Mouse (Mus musculus) stomach, embryonic 16.5 days (tissue): Measurements from ENCODE around the gene Lmnb2. TPM values are rescaled to one million over a fixed set of nuclear protein-coding genes. Genes with fewer than 3 reads are reported as not detected.

Source experiments
- ATAC-seq: fragments of 200-750 bp; cut with Nextera tagmentation; 2 replicates; pipeline ENCODE4 v1.8.0; 2017; ENCODE audit warnings: moderate number of reproducible peaks, moderate TSS enrichment; ENCODE audit not compliant: insufficient read depth, low FRiP score
- H3K27ac ChIP-seq: fragments of 300-500 bp; sonication (generic); 2 replicates; pipeline ENCODE4 v1.5.1; 2014; ENCODE audit warnings: low read length
- H3K27me3 ChIP-seq: fragments of 300-500 bp; sonication (generic); 2 replicates; pipeline ENCODE4 v1.6.1; 2014; ENCODE audit warnings: low read length, control low read depth, mixed read lengths; ENCODE audit not compliant: control insufficient read depth, insufficient read depth
- H3K36me3 ChIP-seq: fragments of 300-500 bp; sonication (generic); 2 replicates; pipeline ENCODE4 v1.6.1; 2014; ENCODE audit warnings: low read length; ENCODE audit not compliant: control insufficient read depth, insufficient read depth
- H3K4me1 ChIP-seq: fragments of 300-500 bp; sonication (generic); 2 replicates; pipeline ENCODE4 v1.6.1; 2014; ENCODE audit warnings: low read length, control low read depth, mixed read lengths; ENCODE audit not compliant: control insufficient read depth, insufficient read depth
- H3K4me2 ChIP-seq: fragments of 300-500 bp; sonication (generic); 2 replicates; pipeline ENCODE4 v1.6.1; 2014; ENCODE audit warnings: low read depth, low read length, mixed read lengths
- H3K4me3 ChIP-seq: fragments of 300-500 bp; sonication (generic); replicated peaks from 2 replicates; pipeline ENCODE4 v1.5.1; 2014; ENCODE audit warnings: mild to moderate bottlenecking, low read length
- H3K9ac ChIP-seq: fragments of 300-500 bp; sonication (generic); 2 replicates; pipeline ENCODE4 v1.6.1; 2014; ENCODE audit warnings: low read length
- H3K9me3 ChIP-seq: fragments of 300-500 bp; sonication (generic); replicated peaks from 2 replicates; pipeline ENCODE4 v1.6.1; 2016; ENCODE audit warnings: low read length, control low read depth; ENCODE audit not compliant: control insufficient read depth
- WGBS: fragments of 180-500 bp; shearing (Covaris S2); extraction: QIAGEN DNeasy Blood & Tissue Kit; methylation state at CpG from one replicate; pipeline ENCODE4 v1.1.7; 2014; 5-methylcytosine and 5-hydroxymethylcytosine counted together
- polyA plus RNA-seq: library from polyadenylated mRNA; unstranded; fragments of >200 nt; fragmentation: Nextera tagmentation; extraction: Ambion mirVana; gene quantifications from 2 replicates; pipeline ENCODE4 v1.2.1, GENCODE M21; 2015

The Lmnb2 gene
- polyA plus RNA-seq, 1 experiment from 2014 or later = 43.9 TPM

DNA sequence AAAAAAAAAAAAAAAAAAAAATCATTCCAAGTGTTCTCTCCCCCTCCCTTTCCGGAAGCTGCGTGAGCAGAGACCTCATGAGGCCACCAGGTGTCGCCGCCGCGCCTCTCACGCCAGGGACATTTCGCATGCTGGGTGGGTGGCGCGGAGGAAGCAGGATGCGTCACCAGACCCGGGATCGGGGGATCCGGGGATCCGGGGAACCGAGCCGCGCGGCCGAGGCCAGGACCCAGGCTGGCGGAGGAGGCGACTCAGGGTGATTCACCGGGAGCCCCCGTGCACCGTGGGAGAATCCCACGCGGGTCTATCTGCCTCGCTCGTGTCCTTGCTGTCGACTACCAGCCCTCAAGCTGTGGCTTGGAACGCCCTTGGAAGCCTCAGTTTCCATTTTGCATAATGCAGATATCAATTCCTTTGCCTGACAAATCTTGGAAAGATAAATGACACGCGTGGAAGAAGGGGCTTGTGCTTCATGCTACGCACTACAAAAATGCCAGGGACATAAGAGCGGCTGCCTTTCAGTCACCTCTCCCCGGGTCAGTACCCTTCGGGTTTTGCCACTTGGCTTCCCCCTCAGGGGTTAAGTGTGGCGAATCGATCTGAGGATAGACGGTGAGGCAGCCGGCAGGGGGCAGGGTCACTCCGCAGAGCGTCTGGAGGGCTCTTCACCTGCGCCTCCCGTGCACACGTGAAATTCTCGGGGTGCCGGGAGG is 10.7 kb upstream of the Lmnb2 start:
- H3K9ac ChIP-seq = peak overlapping the region; percentile 83
- peaks cover 32% of the 10 kb centered on the region for H3K4me1 ChIP-seq
- H3K4me2 ChIP-seq = peak overlapping the region; percentile 88
- no peaks in the 10 kb centered on the region for H3K9me3 ChIP-seq
- WGBS = under 1% methylated on average over 48 of the region's 48 CpGs
- ATAC-seq = peak; percentile 48
- H3K27ac ChIP-seq = peak overlapping the region; percentile 91
- H3K4me3 ChIP-seq = peak overlapping the region; percentile 69
- H3K36me3 ChIP-seq = no peaks in the 10 kb centered on the region
- peaks cover 3% of the 10 kb centered on the region; the same call in 1 of the 2 replicates for H3K27me3 ChIP-seq

DNA sequence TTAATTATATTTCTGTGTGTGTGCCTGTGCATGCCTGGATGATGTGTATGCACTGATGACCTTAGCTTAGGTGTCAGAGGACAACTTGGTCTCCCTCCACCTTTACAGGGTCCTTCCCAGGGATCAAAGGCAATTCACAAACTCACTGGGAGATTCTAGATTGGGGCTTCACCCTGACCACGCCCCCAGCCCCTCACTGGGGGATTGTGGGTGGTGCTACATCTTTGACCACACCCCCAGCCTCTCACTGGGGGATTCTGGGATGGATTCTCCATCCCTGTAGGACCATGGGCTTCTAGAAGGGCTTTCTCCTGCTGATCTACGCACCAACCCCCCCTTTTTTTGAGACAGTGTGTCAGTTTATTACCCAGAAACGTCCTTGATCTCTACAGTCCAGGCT is 7.4 kb upstream of the Lmnb2 start:
- no peak for ATAC-seq
- no peaks in the 10 kb centered on the region for H3K27me3 ChIP-seq
- H3K9me3 ChIP-seq = no peaks in the 10 kb centered on the region
- WGBS = 43% methylated on average over 3 of the region's 3 CpGs
- no peak overlapping the region for H3K4me3 ChIP-seq
- H3K27ac ChIP-seq = no peak overlapping the region
- no peak overlapping the region for H3K9ac ChIP-seq
- no peaks in the 10 kb centered on the region for H3K36me3 ChIP-seq
- H3K4me1 ChIP-seq = peaks cover 8% of the 10 kb centered on the region
- no peak overlapping the region for H3K4me2 ChIP-seq

DNA sequence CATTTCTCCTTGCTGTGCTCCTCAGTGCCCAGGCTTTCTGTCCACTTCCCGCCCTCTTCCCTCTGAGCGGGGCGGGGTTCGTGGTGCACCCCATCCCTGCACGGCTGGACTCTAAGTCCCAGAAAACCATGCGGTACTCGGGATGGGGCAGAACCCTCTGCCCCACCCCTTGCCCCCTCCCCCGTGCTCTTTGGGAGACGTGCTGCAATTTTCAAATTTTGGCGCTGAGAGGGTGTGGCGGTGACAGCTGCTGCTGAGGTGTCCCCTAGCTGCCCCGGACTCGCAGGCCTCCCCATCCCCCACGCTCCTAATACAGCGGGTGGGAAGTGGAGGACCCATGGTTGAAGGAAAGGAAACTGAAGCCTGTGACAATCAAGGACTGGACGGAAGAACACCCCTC is 3.9 kb upstream of the Lmnb2 start:
- H3K36me3 ChIP-seq = no peaks in the 10 kb centered on the region
- peak overlapping the region; percentile 14 for H3K27ac ChIP-seq
- peak overlapping the region; percentile 33 for H3K4me3 ChIP-seq
- H3K4me2 ChIP-seq = peak overlapping the region; percentile 55
- no peaks in the 10 kb centered on the region for H3K9me3 ChIP-seq
- H3K9ac ChIP-seq = peak overlapping the region; percentile 64
- peak; percentile 50; the same call in 1 of the 2 replicates for ATAC-seq
- 5% methylated on average over 16 of the region's 16 CpGs for WGBS
- H3K4me1 ChIP-seq = peaks cover 12% of the 10 kb centered on the region
- H3K27me3 ChIP-seq = no peaks in the 10 kb centered on the region

GRCm38 (mm10) chr10:80917336-80917778 is 688 bp downstream of the Lmnb2 start:
- ATAC-seq = peak; percentile 57; the same call in 1 of the 2 replicates
- peak overlapping the region; percentile 97 for H3K4me3 ChIP-seq
- no peaks in the 10 kb centered on the region for H3K36me3 ChIP-seq
- peaks cover 24% of the 10 kb centered on the region for H3K4me1 ChIP-seq
- H3K27ac ChIP-seq = peak overlapping the region; percentile 79
- 2% methylated on average over 15 of the region's 15 CpGs for WGBS
- H3K4me2 ChIP-seq = peak overlapping the region; percentile 95
- H3K9me3 ChIP-seq = no peaks in the 10 kb centered on the region
- H3K9ac ChIP-seq = peak overlapping the region; percentile 93
- H3K27me3 ChIP-seq = no peaks in the 10 kb centered on the region

GRCm38 (mm10) chr10:80915736-80916135 is 2.3 kb downstream of the Lmnb2 start:
- ATAC-seq = no peak
- Histone ChIP-seq H3K27me3 (no peaks in the 10 kb centered on the region), H3K4me3 (no peak overlapping the region), H3K9ac (no peak overlapping the region), H3K4me2 (no peak overlapping the region), H3K4me1 (peaks cover 17% of the 10 kb centered on the region), H3K36me3 (no peaks in the 10 kb centered on the region), H3K9me3 (no peaks in the 10 kb centered on the region), H3K27ac (no peak overlapping the region)
- 83% methylated on average over 4 of the region's 4 CpGs for WGBS

DNA sequence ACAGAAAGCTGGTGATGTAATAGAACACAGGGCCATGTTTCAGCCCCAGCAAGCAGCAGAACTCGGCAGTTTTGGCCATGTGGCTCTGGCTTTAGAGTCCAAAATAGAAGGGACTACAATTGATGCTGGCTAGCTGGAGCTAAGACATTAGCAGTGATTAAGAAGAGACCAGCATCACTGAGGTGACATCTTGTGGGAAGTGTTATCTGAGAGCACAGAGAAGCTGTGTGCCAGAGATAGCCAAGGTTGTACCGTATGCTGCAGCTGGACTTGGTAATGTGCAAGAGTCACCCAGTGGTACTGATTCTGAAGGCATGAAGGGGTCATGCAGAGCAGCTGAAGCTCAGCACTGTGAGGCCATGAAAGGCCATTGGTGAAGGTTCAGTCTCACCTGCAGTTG is 2.8 kb downstream of the Lmnb2 start:
- no peak for ATAC-seq
- H3K27me3 ChIP-seq = no peaks in the 10 kb centered on the region
- no peaks in the 10 kb centered on the region for H3K36me3 ChIP-seq
- no peaks in the 10 kb centered on the region for H3K9me3 ChIP-seq
- H3K9ac ChIP-seq = no peak overlapping the region
- no peak overlapping the region for H3K4me3 ChIP-seq
- H3K4me2 ChIP-seq = no peak overlapping the region
- H3K4me1 ChIP-seq = peaks cover 17% of the 10 kb centered on the region
- no peak overlapping the region for H3K27ac ChIP-seq
- WGBS = 78% methylated on average over 2 of the region's 2 CpGs

- H3K4me1 ChIP-seq = peaks cover 17% of the 10 kb centered on the region
- H3K9me3 ChIP-seq = no peaks in the 10 kb centered on the region
- no peak overlapping the region for H3K4me2 ChIP-seq
- WGBS = 78% methylated on average over 5 of the region's 5 CpGs
- H3K9ac ChIP-seq = peak overlapping the region; percentile 39; the same call in 1 of the 2 replicates
- ATAC-seq = no peak
- no peaks in the 10 kb centered on the region for H3K36me3 ChIP-seq
- no peak overlapping the region for H3K4me3 ChIP-seq
- no peak overlapping the region for H3K27ac ChIP-seq
- no peaks in the 10 kb centered on the region for H3K27me3 ChIP-seq
Measured at GRCm38 (mm10) chr10:80914253-80914656, 3.8 kb downstream of the Lmnb2 start.

DNA sequence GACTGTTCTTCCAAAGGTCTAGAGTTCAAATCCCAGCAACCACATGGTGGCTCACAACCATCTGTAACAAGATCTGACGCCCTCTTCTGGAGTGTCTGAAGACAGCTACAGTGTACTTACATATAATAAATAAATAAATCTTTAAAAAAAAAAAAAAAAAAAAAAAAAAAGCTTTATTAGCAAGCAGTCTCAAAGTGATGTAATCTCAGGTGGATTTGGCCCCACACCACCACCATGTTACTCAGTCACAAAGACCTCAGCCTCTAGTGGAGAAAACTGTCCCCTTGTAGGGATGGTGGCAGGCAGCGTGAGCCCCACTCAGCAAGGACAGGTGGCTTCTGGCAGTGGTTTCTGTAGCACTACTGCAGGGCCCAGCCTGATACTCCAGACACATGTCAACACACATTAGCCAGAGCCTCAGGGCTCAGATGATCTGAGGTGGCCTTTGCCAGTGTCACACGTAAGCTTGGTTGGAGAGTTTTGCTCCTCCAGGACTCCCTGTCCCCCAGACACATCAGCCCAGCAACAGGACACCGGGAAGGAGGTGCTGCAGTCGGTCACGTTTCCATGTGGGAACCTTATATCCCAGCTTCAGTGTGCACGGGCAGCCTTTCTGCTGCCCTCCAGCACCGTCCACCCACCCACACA is 4.6 kb downstream of the Lmnb2 start:
- H3K4me2 ChIP-seq = no peak overlapping the region
- peaks cover 17% of the 10 kb centered on the region for H3K4me1 ChIP-seq
- no peak overlapping the region for H3K27ac ChIP-seq
- 86% methylated on average over 7 of the region's 8 CpGs for WGBS
- no peak overlapping the region for H3K4me3 ChIP-seq
- no peaks in the 10 kb centered on the region for H3K9me3 ChIP-seq
- no peaks in the 10 kb centered on the region for H3K36me3 ChIP-seq
- H3K9ac ChIP-seq = no peak overlapping the region
- ATAC-seq = no peak
- H3K27me3 ChIP-seq = no peaks in the 10 kb centered on the region

- no peaks in the 10 kb centered on the region for H3K36me3 ChIP-seq
- H3K27me3 ChIP-seq = no peaks in the 10 kb centered on the region
- H3K4me2 ChIP-seq = no peak overlapping the region
- H3K9me3 ChIP-seq = no peaks in the 10 kb centered on the region
- no peak overlapping the region for H3K9ac ChIP-seq
- H3K4me3 ChIP-seq = no peak overlapping the region
- H3K4me1 ChIP-seq = peaks cover 12% of the 10 kb centered on the region
- H3K27ac ChIP-seq = no peak overlapping the region
- ATAC-seq = no peak
Measured at GRCm38 (mm10) chr10:80911891-80912290, 6.2 kb downstream of the Lmnb2 start.
